Mouse (Mus musculus) adrenal gland, postnatal 4 days (tissue): ENCODE measurements at regions not wholly inside any gene's neighbourhood (a gene's known extent, or its start where the extent isn't known, plus 50 kb on each side); places are given as distances from the start of the nearest gene placed in this dataset.
"Not testable (repeated sequence)": the region's sequence is repeated elsewhere in the genome, so short reads cannot be mapped to it uniquely, and the experiment has no call there.

Source experiments
- DNase-seq, 2 experiments: peaks; one replicate each; pipeline ENCODE4 v3.0.0; 2021 to 2022; ENCODE audit warnings: low spot score in 2 of 2, mixed read lengths in 2 of 2

DNA sequence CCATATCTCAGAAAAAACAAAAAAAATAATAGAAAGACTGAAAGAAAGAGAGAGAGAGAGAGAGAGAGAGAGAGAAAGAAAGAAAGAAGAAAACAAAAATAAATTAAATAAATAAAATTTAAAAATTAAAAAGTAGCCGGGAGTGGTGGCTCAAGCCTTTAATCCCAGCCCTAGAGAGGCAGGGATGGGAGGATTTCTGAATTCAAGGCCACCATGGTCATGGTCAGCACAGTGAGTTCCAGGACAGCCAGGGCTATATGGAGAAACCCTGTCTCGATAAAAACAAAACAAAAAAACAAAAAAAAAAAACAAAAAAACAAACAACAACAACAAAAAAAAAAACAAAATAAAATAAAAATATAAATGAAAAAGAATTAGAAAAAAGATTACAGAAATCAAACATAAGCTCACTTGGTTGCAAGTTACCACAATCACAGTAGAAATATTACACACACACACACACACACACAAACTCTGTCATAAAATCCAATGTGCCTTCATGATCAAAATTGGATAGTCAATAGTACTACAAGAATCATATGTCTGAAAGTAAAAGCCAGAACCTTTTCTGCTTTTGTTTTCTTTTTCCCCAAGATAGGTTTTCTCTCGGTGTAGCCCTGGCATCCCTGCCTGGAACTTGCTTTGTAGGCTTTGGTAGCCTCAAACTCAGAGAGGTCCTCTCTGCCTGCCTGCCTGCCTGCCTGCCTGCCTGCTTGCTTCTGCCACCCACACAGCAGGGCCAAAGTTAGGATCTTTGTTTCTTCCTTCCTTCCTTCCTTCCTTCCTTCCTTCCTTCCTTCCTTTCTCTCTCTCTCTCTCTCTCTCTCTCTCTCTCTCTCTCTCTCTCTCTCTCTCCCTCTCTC, 476.1 kb upstream of the Olfr161 start:
- DNase-seq, result peak; percentile 51 to 54

DNA sequence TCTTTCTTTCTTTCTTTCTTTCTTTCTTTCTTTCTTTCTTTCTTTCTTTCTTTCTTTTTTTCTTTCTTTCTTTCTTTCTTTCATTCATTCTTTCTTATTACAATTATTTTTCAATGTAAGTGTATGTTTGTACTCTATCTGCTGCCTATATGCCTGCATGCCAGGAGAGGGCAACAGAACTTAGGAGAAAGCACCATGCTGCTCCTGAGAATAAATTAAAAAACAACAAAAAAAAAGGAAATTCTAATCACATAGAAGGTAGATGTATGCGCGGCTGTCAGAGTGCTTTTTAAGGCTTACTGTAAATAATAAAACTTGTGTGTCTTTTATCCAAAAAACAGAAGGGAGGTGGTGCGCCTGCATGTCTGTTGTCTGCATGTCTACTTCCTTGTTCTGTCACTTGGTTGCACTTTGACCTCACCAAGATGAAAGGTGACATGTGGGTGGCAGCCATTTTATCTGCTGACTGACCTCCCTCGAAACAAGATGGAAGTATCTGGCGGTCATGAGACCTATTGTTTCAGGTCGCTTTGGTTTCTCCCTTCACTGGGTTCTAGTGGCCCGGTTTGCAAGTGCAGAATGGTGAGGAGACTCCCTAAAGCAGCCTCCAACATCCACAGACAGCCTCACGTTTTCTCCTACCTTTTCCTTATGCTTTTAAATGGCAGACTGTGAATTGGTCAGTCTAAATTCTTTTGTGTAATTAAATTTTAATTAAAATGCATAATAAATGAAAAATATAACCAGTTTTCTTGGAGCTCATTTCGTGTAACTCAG, 475.3 kb upstream of the Olfr161 start:
- peak; percentile 45 to 46 for DNase-seq

DNA sequence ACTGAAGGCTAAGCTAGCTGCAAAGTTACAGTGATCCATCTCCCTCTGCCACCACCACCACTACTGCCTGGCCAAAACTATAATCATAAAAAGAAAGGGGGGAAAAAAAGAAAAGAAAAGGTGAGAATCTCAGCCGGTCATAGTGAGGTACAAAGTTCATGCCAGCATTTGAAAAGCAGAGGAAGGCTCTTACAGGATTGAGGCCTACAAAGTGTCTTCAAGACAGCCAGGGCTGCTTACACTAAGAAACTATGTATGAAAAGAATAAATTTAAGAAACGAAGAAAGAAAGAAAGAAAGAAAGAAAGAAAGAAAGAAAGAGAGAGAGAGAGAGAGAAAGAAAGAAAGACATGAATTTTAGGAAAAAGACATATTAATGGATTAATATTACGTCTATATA, 474.7 kb upstream of the Olfr161 start:
- DNase-seq, result peak; percentile 27 to 63

DNA sequence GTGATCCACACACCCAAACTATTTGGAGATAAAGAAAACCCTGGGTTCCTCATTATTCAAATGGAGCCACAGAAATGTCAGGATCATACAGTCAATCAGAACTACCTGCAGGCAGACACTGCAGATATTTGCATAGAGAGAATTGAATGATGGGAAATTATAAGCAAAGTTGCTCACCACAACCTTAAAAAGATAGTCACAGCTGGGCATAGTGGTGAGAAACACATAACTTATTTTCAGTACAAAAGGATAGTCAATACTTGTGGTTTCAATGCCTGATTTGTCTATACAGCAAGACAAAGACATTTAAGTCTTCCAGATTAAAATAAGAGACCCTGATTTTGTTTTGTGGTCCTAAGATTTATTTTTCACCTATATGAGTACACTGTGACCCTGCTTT, 469.6 kb upstream of the Olfr161 start:
- not testable (repeated sequence) for DNase-seq

DNA sequence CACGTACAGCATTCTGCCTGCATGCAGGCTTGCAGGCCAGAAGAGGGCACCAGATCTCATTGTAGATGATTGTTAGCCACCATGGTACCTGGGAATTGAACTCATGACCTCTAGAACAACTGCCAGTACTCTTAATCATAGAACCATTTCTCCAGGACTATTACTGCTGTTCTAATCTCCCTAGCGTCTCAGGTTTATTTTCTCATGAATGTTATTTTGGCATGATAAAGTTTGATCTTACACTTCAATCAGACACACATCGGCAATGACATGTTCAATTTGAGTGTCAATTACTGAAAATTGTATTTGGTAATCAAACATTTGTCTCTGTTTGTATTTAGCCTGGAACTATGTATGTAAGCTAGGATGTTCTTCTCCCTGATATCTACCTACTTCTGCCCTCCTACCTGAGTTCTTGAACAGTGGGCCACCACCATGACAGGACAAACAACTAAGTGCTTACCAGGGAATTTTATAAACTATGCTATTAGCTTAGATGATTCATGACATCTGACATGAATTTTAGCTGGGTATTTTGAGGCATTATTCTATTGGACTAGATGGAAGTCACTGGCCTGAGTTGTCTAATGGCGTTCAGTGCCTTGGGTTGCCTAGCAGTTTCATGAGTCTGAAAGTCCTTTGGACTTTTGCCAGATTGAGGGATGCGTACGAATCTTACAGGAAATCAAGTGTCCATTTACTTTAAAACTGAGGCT, 468.5 kb upstream of the Olfr161 start:
- DNase-seq, result not testable (repeated sequence)

DNA sequence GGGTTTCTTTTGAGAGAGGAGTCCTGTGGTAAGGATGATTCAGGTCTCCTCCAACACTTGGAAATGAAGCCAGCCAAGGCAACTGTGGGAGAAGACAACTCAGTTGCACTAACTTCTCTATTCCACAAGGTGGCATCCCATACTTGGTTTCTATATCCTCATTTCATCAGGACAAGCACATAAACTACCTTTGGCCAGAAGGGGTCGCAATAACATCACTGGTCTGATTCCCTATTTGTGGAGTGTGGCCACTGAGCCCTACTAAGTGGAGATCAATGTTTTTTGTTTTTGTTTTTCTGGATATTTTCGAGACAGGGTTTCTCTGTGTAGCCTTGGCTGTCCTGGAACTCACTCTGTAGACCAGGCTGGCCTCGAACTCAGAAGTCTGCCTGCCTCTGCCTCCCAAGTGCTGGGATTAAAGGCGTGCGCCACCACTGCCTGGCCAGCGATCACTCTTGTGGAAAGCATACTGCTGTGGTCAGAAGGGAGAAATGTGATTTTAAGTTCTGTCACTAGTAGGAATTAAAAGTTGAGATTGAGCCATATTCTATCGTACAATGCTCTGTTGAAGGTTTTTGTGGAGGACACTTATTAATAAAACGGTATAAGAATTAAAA, 467.9 kb upstream of the Olfr161 start:
- peak; percentile 7 to 22 for DNase-seq

DNA sequence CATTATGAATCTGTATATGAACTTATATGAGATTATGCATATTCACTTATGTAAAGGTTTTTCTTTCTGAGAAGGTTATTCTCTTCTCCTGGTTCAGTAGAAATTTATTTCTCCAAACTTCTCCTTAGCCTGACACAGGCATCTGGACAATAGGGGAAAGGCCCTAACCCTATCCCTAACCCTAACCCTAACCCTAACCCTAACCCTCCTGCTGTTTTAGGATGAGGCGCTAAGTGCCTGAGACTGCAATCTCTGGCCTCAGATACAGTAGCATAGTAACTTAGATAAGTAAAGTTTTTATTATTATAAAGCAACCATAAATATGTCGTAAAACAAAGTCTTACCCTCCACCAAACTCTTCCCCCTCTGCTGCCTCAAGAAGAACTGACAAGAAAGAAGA, 463.5 kb upstream of the Olfr161 start:
- DNase-seq, result not testable (repeated sequence)
